Mouse (Mus musculus): ENCODE data around the gene Scn11a. TPM values are rescaled to one million over a fixed set of nuclear protein-coding genes. Genes with fewer than 3 reads are reported as not detected.

Gene Scn11a
- not detected in 2 replicates for polyA plus RNA-seq (2012; ENCODE audit: low replicate concordance)

DNA sequence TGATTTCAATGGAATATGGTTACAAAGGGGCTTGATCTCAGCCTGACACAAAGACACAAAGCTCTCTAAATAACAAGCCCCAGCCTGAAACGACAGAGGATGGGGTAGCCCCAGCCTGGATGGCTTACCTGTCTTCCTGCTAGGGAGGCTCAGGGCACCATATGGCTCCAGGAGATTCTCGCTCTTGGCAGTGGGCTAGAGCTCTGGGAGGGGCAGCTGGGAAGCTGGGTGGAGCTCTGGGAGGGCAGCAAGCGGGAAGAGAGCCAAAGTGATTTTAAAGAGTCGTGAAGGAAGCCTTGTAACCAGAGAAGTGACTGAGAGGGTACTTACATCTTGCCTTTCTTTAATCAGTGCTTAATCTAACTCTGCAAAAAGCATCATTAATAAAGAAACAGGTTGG is at the start of gene Scn11a:
Scn11a (minus strand) TSS at position 160 of the 400 bp plus-strand sequence.

DNA sequence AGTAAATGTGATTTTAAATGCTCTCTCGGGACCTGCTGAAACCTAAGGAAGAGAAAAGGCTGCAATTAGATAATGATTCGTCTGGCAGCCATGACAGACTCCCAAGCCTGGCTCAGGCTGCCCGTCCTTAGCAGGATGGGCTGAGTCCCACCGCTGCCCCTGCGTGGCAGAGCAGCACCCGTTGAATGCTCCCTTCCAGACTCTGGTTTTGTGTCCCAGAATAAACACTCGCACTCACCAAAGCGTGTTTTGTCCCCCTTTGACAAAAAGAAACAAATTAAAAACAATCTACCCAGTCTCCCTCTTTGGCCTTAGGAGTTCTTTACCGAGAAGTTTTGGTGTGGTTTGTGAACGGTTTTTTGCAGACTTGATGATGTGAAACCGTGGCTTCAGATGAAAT is 106.0 kb downstream of the Scn11a start, which contains the start of gene Scn10a:
Scn10a (minus strand) TSS at position 101 of the 400 bp plus-strand sequence.

Other genes with a start within 250 kb of the Scn11a start
- 0.04 TPM in 2 replicates for gene Scn5a, start 246.4 kb downstream of the Scn11a start, polyA plus RNA-seq (2012; ENCODE audit: low replicate concordance)
- gene Scn10a, start 106.1 kb downstream of the Scn11a start, polyA plus RNA-seq (2012; ENCODE audit: low replicate concordance), result not detected in 2 replicates
- 14.6 and 18.4 TPM in 2 replicates for gene Wdr48, start 69.4 kb upstream of the Scn11a start, polyA plus RNA-seq (2012; ENCODE audit: low replicate concordance)
- gene Gorasp1, start 112.1 kb upstream of the Scn11a start, polyA plus RNA-seq (2012; ENCODE audit: low replicate concordance), result 8.4 and 15.4 TPM in 2 replicates
- gene Ttc21a, start 112.2 kb upstream of the Scn11a start, polyA plus RNA-seq (2012; ENCODE audit: low replicate concordance), result 0.08 TPM in 1 of 2 replicates, not detected in the other
- gene Csrnp1, start 159.2 kb upstream of the Scn11a start, polyA plus RNA-seq (2012; ENCODE audit: low replicate concordance), result 101 and 123 TPM in 2 replicates
- not detected in 2 replicates for gene Xirp1, start 198.1 kb upstream of the Scn11a start, polyA plus RNA-seq (2012; ENCODE audit: low replicate concordance)
- 3.5 and 3.8 TPM in 2 replicates for gene Cx3cr1, start 244.4 kb upstream of the Scn11a start, polyA plus RNA-seq (2012; ENCODE audit: low replicate concordance)